Mouse (Mus musculus): ENCODE measurements at regions not wholly inside any gene's neighbourhood (a gene's known extent, or its start where the extent isn't known, plus 50 kb on each side); places are given as distances from the start of the nearest gene placed in this dataset.

DNA sequence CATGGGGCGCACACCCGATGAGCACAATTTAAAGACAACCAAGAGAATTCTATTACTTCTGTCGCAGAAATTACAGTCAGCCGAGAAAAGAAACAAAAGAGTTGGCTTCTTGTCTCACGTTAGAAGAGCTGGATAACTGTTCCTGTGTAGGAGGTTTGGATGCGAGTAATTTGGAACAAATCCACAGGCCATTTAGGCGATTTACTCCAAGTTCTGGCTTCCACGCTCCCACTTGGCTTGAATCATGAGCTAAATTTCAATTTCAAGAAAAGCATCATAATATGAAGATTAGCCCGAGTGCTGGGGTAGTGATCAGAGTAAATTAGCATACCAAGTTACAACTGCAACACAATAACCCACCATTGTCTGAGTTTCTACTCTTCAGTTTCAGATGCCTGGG, 202.1 kb upstream of the Atp11b start:
- H3K4me1 ChIP-seq (replicated peaks; ENCODE audit: control insufficient read depth, insufficient read depth, low read length) = no peaks in the 10 kb centered on the region
- TF ChIP-seq POLR2A (IDR thresholded peaks at IDR 0.05; ENCODE audit: control insufficient read depth, extremely low read depth, insufficient read depth, low read length, poor library complexity) (no peak), CTCF (IDR thresholded peaks at IDR 0.05; ENCODE audit: borderline replicate concordance, control insufficient read depth, extremely low read depth, insufficient read depth, low read length, poor library complexity) (no peak)
- H3K27ac ChIP-seq (ENCODE audit: control insufficient read depth, insufficient read depth, low read length) = no peak overlapping the region
- H3K36me3 ChIP-seq (ENCODE audit: control insufficient read depth, insufficient read depth, low read length) = no peaks in the 10 kb centered on the region
- no peak for DNase-seq
- H3K27me3 ChIP-seq (ENCODE audit: control insufficient read depth, insufficient read depth, low read length) = no peaks in the 10 kb centered on the region
- 87% methylated on average over 9 of the region's 9 CpGs for WGBS
- no peak overlapping the region for H3K4me3 ChIP-seq (ENCODE audit: control insufficient read depth, insufficient read depth, low read length)

DNA sequence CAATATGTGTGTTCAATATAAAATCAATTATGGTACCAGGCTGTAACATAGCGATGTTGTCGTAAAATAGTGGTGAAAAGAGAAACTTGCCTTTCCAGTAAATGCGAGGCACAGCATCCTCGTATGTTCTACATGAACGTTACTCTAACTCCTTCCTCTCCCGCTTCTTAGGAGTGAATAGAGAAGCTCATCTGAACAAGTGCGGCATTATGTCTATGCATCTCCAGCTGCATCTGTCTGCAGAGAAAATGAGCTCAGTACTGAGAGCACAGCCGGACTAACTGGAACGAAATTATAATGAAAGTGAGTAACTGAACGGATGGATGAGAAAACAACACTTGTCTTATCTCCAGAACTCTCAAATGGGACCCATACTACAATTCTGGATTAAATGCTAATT, 193.5 kb upstream of the Atp11b start:
- no peak for TF ChIP-seq CTCF (IDR thresholded peaks at IDR 0.05; ENCODE audit: borderline replicate concordance, control insufficient read depth, extremely low read depth, insufficient read depth, low read length, poor library complexity)
- no peak for TF ChIP-seq POLR2A (IDR thresholded peaks at IDR 0.05; ENCODE audit: control insufficient read depth, extremely low read depth, insufficient read depth, low read length, poor library complexity)
- no peaks in the 10 kb centered on the region for H3K4me1 ChIP-seq (replicated peaks; ENCODE audit: control insufficient read depth, insufficient read depth, low read length)
- H3K4me3 ChIP-seq (ENCODE audit: control insufficient read depth, insufficient read depth, low read length) = no peak overlapping the region
- 96% methylated on average over 10 of the region's 10 CpGs for WGBS
- H3K27ac ChIP-seq (ENCODE audit: control insufficient read depth, insufficient read depth, low read length) = no peak overlapping the region
- H3K36me3 ChIP-seq (ENCODE audit: control insufficient read depth, insufficient read depth, low read length) = no peaks in the 10 kb centered on the region
- no peak for DNase-seq
- H3K27me3 ChIP-seq (ENCODE audit: control insufficient read depth, insufficient read depth, low read length) = no peaks in the 10 kb centered on the region

DNA sequence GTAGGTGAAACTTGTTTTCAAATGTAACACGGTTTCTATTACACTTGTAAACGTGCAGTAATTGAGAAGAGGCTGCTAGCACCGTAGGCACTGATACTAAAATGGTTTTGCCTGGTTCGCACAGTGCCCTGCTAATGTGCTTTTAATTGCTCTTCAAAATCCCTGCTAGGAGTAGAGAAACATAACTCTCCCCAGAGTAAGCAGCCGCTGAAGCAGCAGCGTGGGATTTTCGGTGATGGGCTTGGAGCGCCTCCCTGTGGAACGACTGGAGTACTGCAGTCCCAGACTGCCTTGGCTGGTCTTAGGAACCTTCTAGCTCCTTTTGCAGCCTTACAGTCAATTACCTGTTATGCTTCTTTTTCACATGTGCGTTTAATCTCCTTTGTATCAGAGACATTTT, 179.5 kb upstream of the Atp11b start:
- no peaks in the 10 kb centered on the region for H3K4me1 ChIP-seq (replicated peaks; ENCODE audit: control insufficient read depth, insufficient read depth, low read length)
- no peak overlapping the region for H3K4me3 ChIP-seq (ENCODE audit: control insufficient read depth, insufficient read depth, low read length)
- no peak for DNase-seq
- TF ChIP-seq CTCF (IDR thresholded peaks at IDR 0.05; ENCODE audit: borderline replicate concordance, control insufficient read depth, extremely low read depth, insufficient read depth, low read length, poor library complexity) (no peak), POLR2A (IDR thresholded peaks at IDR 0.05; ENCODE audit: control insufficient read depth, extremely low read depth, insufficient read depth, low read length, poor library complexity) (no peak)
- WGBS = 32% methylated on average over 10 of the region's 10 CpGs
- H3K27ac ChIP-seq (ENCODE audit: control insufficient read depth, insufficient read depth, low read length) = no peak overlapping the region
- no peaks in the 10 kb centered on the region for H3K36me3 ChIP-seq (ENCODE audit: control insufficient read depth, insufficient read depth, low read length)
- no peaks in the 10 kb centered on the region for H3K27me3 ChIP-seq (ENCODE audit: control insufficient read depth, insufficient read depth, low read length)
